Mouse (Mus musculus) frontal cortex, postnatal 36 days (tissue): Measurements from ENCODE around the gene Dusp22.

Experiments used
- DNase-seq, 2 experiments: peaks; one replicate each; pipeline ENCODE4 v3.0.0; 2022; ENCODE audit warnings: low spot score in 2 of 2

The Dusp22 gene

DNA sequence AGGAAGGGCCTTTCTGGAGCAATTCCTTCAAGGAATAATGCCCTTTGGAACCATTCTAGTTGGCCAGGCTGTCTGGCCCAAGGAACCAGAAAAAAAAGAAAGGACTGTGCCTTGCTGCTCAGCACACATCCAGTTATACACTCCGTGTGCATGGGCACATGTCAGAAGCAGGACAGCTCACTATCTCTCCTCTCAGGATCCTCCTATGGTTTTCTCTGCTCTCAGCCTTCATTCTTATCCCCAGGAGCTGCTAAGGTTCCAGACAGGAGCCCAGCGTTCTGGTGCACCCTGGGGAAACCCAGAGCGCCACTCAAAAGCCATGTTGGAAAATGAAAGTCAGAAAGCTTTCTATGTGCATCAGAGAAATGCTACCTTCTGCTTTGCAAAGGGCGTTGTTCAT is 55.8 kb downstream of the Dusp22 start:
- no peak for DNase-seq

- DNase-seq: no peak
Observed at GRCm38 (mm10) chr13:30716611-30717010, 56.8 kb downstream of the Dusp22 start.

DNA sequence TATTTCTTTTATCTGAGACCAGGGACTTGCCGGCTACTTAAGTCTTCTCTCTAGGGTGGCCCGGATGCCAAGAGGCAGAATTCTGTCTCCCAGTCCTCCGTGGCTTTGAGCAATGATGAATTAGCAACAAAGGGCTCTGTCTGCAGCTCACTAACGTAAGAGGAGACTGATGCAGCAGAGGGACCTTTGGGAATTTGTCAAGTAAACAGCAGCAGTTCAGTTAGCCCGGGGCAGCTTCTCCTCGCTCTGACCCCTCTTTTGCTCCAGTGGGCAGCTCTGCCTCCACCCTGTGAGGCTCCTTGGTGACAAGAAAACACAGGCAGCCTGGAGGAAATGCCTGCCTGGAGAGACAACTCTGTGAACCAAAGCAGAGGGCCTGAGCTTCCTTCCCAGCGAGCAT is 62.8 kb downstream of the Dusp22 start:
- DNase-seq: no peak

- DNase-seq: no peak
Observed at GRCm38 (mm10) chr13:30723258-30723657, 63.5 kb downstream of the Dusp22 start.

- DNase-seq: no peak
Observed at GRCm38 (mm10) chr13:30723858-30724257, 64.1 kb downstream of the Dusp22 start.

- DNase-seq: no peak
Observed at GRCm38 (mm10) chr13:30724691-30725271, 65.0 kb downstream of the Dusp22 start.

- no peak for DNase-seq
Observed at GRCm38 (mm10) chr13:30726879-30727278, 67.1 kb downstream of the Dusp22 start.

DNA sequence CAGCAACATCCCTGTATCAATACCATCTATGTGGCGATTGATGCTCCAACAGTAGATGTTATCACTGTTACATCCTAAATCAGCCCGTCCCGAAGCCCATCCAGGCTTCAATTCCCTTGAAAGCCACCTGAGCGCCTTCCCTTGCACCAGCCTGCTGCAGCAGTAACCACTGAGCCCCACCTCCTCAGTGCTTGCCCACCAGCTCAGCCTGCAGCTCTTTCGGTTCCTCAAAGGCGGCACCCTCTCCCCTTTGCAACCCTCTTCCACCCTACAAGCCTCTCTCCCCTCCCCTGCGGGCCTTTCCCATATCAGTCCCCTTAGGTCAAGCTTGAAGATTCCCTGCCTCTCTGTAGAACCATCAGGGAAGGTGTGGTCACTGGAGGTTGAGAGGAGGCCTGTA is 68.4 kb downstream of the Dusp22 start:
- DNase-seq: no peak

- no peak for DNase-seq
Observed at GRCm38 (mm10) chr13:30729245-30729644, 69.4 kb downstream of the Dusp22 start.

DNA sequence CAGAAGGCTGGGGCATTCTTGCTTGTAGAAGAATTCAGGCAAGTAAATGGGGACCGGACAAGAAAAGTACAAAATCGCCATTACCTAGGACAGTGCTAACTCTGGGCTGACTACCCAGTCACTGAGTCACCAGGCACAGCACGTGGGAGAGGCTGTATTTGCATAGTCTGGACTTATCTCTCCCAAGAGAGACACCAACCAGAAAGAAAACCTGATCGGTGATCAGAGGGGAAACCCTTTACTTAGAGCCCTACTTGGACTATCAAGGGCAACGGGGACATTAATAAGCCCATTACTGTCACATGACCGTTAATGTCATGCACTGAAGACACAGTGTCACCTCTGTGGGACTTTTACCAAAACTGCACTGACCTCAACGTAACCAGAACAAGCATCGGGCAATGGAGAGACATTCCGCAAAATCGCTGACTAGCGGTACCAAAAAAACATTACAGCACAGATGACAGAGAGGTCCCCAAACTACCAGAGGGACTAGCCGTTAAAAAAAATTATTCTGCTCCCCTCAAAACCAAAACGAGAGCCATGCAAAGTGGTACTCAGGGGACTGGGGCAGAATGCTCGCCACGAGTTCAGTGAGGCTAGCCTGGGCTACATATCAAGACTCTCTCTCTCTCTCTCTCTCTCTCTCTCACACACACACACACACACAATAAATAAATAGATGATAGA is 70.5 kb downstream of the Dusp22 start:
- DNase-seq: no peak

DNA sequence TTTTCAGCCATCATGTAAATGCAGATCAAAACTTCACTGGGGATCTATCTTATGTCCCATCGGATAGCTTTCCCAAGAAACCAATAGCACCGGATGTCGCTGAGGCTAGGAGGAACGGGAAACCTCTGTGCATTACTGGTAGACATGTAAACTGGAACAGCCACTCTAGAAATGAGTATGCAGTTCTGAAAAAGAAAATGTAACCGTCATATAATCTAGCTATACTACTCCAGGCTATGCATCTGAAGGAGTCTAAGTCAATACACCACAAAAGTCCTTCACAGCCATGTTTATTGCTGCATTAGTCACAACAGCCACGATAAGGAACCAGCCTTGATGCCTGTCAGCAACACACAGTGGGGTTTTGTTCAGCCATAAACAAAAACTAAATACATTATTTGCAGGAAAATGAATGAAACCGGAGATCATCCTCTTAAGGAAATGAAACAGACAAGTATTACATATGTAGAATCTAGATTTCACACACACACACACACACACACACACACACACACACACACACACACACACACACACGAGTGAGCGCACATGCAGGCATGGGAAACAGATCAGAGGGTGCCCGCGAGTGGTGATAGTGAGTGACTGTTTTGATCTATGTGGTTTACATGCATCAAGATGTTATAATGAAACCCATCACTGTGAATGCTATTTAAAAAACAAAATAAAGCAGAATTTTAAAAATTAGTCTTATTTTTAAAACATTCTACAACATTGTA is 73.1 kb downstream of the Dusp22 start:
- no peak for DNase-seq

GRCm38 (mm10) chr13:30736721-30737120 is 76.9 kb downstream of the Dusp22 start:
- no peak for DNase-seq

- DNase-seq: no peak
Observed at GRCm38 (mm10) chr13:30737257-30737656, 77.5 kb downstream of the Dusp22 start.

DNA sequence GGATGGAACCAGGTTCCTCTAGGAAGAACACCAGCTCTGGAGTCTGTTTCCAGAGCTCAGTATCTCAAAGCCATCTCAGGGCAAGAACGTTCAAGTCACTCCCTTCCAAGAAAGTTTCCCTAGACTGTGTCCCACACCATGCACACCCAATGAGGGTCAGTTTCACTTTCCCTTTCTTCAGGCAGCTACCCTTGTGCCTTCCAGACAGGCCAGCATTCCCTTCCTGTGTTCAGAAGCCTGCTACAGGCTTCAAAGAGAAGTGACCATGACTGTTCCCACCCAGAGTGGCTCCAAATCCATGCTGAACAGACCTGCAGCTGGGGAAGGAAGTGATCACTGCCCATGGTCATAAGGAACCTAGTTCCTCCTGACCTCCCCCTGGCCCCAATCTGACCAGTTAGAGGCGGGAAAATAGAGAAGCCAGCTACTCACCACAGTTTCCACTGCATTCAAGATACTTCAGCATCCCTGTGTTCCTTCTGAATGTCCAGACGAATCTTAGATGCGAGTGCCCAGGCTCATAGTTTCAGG is 78.6 kb downstream of the Dusp22 start:
- DNase-seq: no peak

GRCm38 (mm10) chr13:30741172-30741571 is 81.4 kb downstream of the Dusp22 start:
- DNase-seq: no peak

GRCm38 (mm10) chr13:30742411-30742970 is 82.7 kb downstream of the Dusp22 start:
- DNase-seq: no peak

DNA sequence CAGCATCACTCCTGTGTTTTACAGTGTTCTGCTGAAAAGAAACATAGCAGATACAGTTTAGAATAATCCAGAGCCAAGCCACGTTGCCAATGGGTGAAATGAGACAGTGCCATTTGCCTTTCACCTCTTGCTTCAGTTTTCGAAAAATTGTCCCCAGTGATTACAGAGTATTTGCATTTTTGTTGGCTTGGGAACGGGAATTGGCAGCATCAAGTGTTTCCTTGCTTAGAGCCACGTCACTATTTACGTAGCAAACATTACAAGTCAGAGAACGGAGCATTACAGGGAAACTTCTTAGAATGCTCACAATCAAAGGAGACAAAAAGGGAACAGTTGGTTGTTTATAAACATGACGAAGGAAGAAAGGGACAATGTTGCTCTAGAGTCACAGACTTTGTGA is 85.3 kb downstream of the Dusp22 start:
- no peak for DNase-seq

DNA sequence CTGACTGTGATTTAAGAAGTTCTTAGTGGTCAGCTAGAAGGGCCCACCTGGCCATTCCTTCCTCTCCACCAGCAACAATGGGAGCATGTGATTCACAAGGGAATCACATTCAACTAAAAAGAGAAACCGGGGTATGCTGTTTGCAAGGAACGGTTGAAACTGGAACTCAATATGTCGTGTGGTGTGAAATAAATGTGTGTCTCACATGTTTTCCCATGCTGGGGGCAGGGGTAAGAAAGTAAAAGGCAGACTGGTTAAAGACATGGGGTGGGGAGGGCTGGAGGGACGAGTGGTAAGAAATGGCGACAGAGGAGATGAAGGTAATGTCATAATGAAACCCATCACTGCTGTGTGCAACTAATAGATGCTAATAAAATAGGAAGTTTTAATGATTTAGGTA is 87.3 kb downstream of the Dusp22 start:
- no peak for DNase-seq

DNA sequence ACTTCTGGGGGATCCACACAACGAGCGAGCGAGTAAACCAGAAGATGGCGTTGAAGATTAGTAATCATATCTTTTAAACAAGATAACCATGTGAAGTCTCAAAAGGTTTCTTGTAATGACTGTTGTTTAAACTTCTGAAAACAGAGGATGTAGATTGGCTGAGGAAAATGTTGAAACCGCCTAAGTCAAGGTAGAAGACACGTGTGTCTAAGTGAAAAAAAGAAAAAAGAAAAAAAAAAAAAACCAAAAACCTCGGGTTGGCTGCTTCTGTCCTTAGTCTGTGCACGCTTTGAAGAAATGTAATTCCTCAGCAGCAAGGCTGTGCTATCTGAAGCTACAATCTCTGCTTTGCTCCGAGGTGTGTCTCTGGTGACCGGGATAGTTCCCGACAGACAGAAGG is 87.7 kb downstream of the Dusp22 start:
- no peak for DNase-seq

DNA sequence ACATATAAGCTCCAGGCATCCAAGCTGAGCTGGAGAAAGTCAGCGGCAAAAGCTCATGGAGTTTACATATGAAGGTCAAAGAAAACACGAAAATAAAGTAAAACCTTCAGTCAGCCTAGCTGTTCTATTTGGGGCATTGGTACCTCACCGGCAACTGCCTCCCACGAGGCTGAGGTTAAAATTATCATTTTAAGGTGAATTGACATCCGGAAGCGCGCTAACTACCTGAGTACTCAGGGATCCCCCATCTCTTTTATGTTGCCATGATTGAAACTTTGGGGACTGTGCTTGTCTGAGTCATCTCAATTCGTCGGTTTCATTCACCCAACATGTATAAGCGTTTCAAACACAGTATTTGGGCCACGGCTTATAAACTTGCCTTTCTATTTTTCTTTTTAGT is 88.5 kb downstream of the Dusp22 start:
- DNase-seq: no peak

DNA sequence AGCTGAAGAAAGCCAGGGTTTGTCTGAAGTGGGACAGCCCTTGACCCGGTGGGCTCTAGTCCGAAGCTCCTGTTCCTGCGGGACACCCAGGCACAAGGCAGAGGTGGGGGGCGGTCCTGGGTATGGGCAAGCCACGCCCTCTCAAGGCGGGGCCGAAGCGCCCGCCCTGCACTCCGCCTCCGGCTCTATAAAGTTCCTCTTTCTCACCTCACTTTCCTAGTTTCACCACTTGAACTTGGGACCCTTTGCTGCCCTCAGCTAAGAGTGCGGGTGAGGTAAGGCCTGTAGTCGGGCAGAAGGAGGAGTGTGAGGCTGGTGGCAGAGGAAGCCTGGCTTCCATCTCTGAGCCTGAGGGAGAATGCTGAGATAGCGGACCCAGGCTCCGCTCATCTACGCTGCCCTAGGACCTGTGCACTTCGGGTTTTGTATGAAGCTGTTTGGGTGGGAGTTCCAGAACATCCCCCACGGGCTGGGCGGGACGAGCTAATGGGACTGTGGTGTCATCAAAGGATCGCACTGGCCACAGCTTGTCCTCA is 89.3 kb downstream of the Dusp22 start, which contains the start of gene Irf4:
TSS of gene Irf4 (plus strand) at position 206 of the 536 bp plus-strand sequence.
- DNase-seq: no peak

DNA sequence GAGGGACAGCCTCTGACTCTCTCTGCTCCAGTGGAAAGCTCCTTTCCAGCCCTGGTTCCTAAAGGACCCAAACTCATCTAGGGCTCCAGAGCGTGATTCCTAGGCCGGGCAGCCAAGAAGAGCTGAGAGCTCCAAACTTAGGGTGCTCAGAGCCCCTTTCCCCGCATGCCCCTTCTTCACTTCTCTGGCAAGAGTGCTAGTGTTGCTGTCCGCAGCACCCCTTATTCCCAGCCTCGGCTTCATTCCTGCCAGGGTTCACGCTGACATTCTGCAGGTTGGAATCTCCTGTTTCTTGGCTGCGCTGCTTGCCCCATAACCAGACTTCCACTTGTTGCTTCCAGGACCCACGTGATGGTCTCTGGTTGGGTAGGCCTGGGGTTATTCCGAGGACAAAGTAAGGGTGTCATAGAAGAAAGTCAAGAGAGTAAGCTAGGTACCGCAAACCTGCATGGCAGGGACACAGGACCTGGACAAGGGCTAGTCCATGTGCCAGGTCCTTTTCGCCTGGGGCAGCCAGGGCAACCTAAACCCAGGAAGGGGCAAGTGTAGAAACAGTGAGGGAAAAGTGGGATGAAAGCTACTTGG is 89.8 kb downstream of the Dusp22 start:
- no peak for DNase-seq
